Mouse (Mus musculus): ENCODE results near the gene Pik3r6. TPM values are rescaled to one million over a fixed set of nuclear protein-coding genes. Genes with fewer than 3 reads are reported as not detected.

Gene Pik3r6
- polyA plus RNA-seq, 1 experiment from 2014 or later = 4.3 TPM

- ATAC-seq (replicated peaks; ENCODE audit: insufficient number of reproducible peaks, insufficient read depth, low FRiP score, low read depth) = no peak
- Histone ChIP-seq H3K36me3 (no peaks in the 10 kb centered on the region), H3K4me3 (peak within 1 kb of the TSS; percentile 34), H3K4me1 (replicated peaks) (peaks cover 11% of the 10 kb centered on the region), H3K9ac (no peak within 1 kb of the TSS), H3K4me2 (peak within 1 kb of the TSS; percentile 56), H3K9me3 (replicated peaks) (no peaks in the 10 kb centered on the region), H3K27me3 (peaks cover 15% of the 10 kb centered on the region), H3K27ac (no peak within 1 kb of the TSS)
- WGBS = 10% methylated on average over 37 of the region's 37 CpGs
Observed at GRCm38 (mm10) chr11:68555918-68556584, 53.2 kb downstream of the Pik3r6 start, which contains the start of gene Mfsd6l. Gene Mfsd6l, plus strand, starts transcription at chr11:68556186.

GRCm38 (mm10) chr11:68559546-68559945, 56.7 kb downstream of the Pik3r6 start:
- H3K4me1 ChIP-seq (replicated peaks) = peaks cover 7% of the 10 kb centered on the region
- no peak overlapping the region for H3K4me2 ChIP-seq
- H3K9me3 ChIP-seq (replicated peaks) = no peaks in the 10 kb centered on the region
- H3K9ac ChIP-seq = no peak overlapping the region
- no peak overlapping the region for H3K27ac ChIP-seq
- no peak for ATAC-seq (replicated peaks; ENCODE audit: insufficient number of reproducible peaks, insufficient read depth, low FRiP score, low read depth)
- no peak overlapping the region for H3K4me3 ChIP-seq
- no peaks in the 10 kb centered on the region for H3K36me3 ChIP-seq
- peaks cover 20% of the 10 kb centered on the region for H3K27me3 ChIP-seq
- WGBS = 63% methylated on average over 1 of the region's 1 CpGs

GRCm38 (mm10) chr11:68561957-68562950, 59.4 kb downstream of the Pik3r6 start:
- WGBS = 68% methylated on average over 11 of the region's 11 CpGs
- peaks cover 5% of the 10 kb centered on the region for H3K27me3 ChIP-seq
- no peak for ATAC-seq (replicated peaks; ENCODE audit: insufficient number of reproducible peaks, insufficient read depth, low FRiP score, low read depth)
- H3K4me3 ChIP-seq = no peak overlapping the region
- H3K9ac ChIP-seq = no peak overlapping the region
- H3K9me3 ChIP-seq (replicated peaks) = no peaks in the 10 kb centered on the region
- no peak overlapping the region for H3K4me2 ChIP-seq
- peaks cover 5% of the 10 kb centered on the region for H3K4me1 ChIP-seq (replicated peaks)
- no peak overlapping the region for H3K27ac ChIP-seq
- no peaks in the 10 kb centered on the region for H3K36me3 ChIP-seq

GRCm38 (mm10) chr11:68564356-68565031, 61.7 kb downstream of the Pik3r6 start:
- Histone ChIP-seq H3K9ac (no peak overlapping the region), H3K9me3 (replicated peaks) (no peaks in the 10 kb centered on the region), H3K4me3 (no peak overlapping the region), H3K4me2 (no peak overlapping the region), H3K4me1 (replicated peaks) (peaks cover 5% of the 10 kb centered on the region), H3K27me3 (peaks cover 5% of the 10 kb centered on the region), H3K36me3 (no peaks in the 10 kb centered on the region), H3K27ac (no peak overlapping the region)
- no peak for ATAC-seq (replicated peaks; ENCODE audit: insufficient number of reproducible peaks, insufficient read depth, low FRiP score, low read depth)
- WGBS = 70% methylated on average over 13 of the region's 13 CpGs

GRCm38 (mm10) chr11:68565032-68565429, 62.2 kb downstream of the Pik3r6 start:
- Histone ChIP-seq H3K27ac (no peak overlapping the region), H3K9me3 (replicated peaks) (no peaks in the 10 kb centered on the region), H3K27me3 (peaks cover 5% of the 10 kb centered on the region), H3K4me1 (replicated peaks) (peaks cover 5% of the 10 kb centered on the region), H3K4me2 (no peak overlapping the region), H3K4me3 (no peak overlapping the region), H3K9ac (no peak overlapping the region), H3K36me3 (no peaks in the 10 kb centered on the region)
- 79% methylated on average over 3 of the region's 3 CpGs for WGBS
- ATAC-seq (replicated peaks; ENCODE audit: insufficient number of reproducible peaks, insufficient read depth, low FRiP score, low read depth) = no peak

GRCm38 (mm10) chr11:68566447-68567059, 63.7 kb downstream of the Pik3r6 start:
- H3K27ac ChIP-seq = no peak overlapping the region
- peaks cover 5% of the 10 kb centered on the region for H3K27me3 ChIP-seq
- H3K36me3 ChIP-seq = no peaks in the 10 kb centered on the region
- no peaks in the 10 kb centered on the region for H3K9me3 ChIP-seq (replicated peaks)
- H3K4me2 ChIP-seq = peak overlapping the region; percentile 66
- H3K4me1 ChIP-seq (replicated peaks) = peaks cover 5% of the 10 kb centered on the region
- WGBS = 21% methylated on average over 17 of the region's 17 CpGs
- no peak for ATAC-seq (replicated peaks; ENCODE audit: insufficient number of reproducible peaks, insufficient read depth, low FRiP score, low read depth)
- peak overlapping the region; percentile 38 for H3K4me3 ChIP-seq
- H3K9ac ChIP-seq = 0 out of 2 replicates have a peak overlapping the region, but pooled peaks have one; percentile 26

GRCm38 (mm10) chr11:68570861-68571260, 68.0 kb downstream of the Pik3r6 start:
- peaks cover 5% of the 10 kb centered on the region for H3K4me1 ChIP-seq (replicated peaks)
- no peak overlapping the region for H3K4me3 ChIP-seq
- H3K27ac ChIP-seq = no peak overlapping the region
- no peaks in the 10 kb centered on the region for H3K36me3 ChIP-seq
- no peaks in the 10 kb centered on the region for H3K9me3 ChIP-seq (replicated peaks)
- no peak for ATAC-seq (replicated peaks; ENCODE audit: insufficient number of reproducible peaks, insufficient read depth, low FRiP score, low read depth)
- no peaks in the 10 kb centered on the region for H3K27me3 ChIP-seq
- no peak overlapping the region for H3K4me2 ChIP-seq
- no peak overlapping the region for H3K9ac ChIP-seq
- 81% methylated on average over 5 of the region's 5 CpGs for WGBS

GRCm38 (mm10) chr11:68577076-68577475, 74.3 kb downstream of the Pik3r6 start:
- Histone ChIP-seq H3K27me3 (no peaks in the 10 kb centered on the region), H3K4me3 (no peak overlapping the region), H3K4me1 (replicated peaks) (peaks cover 4% of the 10 kb centered on the region; the same call in 1 of the 2 replicates), H3K27ac (no peak overlapping the region), H3K36me3 (no peaks in the 10 kb centered on the region), H3K9me3 (replicated peaks) (no peaks in the 10 kb centered on the region), H3K9ac (no peak overlapping the region), H3K4me2 (no peak overlapping the region)
- no peak for ATAC-seq (replicated peaks; ENCODE audit: insufficient number of reproducible peaks, insufficient read depth, low FRiP score, low read depth)
- 72% methylated on average over 1 of the region's 1 CpGs for WGBS

- Histone ChIP-seq H3K4me3 (no peak overlapping the region), H3K4me2 (no peak overlapping the region), H3K9ac (no peak overlapping the region), H3K9me3 (replicated peaks) (no peaks in the 10 kb centered on the region), H3K27me3 (no peaks in the 10 kb centered on the region), H3K4me1 (replicated peaks) (peaks cover 4% of the 10 kb centered on the region; the same call in 1 of the 2 replicates), H3K36me3 (no peaks in the 10 kb centered on the region), H3K27ac (no peak overlapping the region)
- no peak; the same call in 1 of the 2 replicates for ATAC-seq (replicated peaks; ENCODE audit: insufficient number of reproducible peaks, insufficient read depth, low FRiP score, low read depth)
- 35% methylated on average over 9 of the region's 9 CpGs for WGBS
Observed at GRCm38 (mm10) chr11:68579462-68579881, 76.7 kb downstream of the Pik3r6 start.

GRCm38 (mm10) chr11:68580566-68580965, 77.7 kb downstream of the Pik3r6 start:
- H3K27me3 ChIP-seq = no peaks in the 10 kb centered on the region
- ATAC-seq (replicated peaks; ENCODE audit: insufficient number of reproducible peaks, insufficient read depth, low FRiP score, low read depth) = no peak
- no peaks in the 10 kb centered on the region for H3K9me3 ChIP-seq (replicated peaks)
- no peak overlapping the region for H3K4me2 ChIP-seq
- H3K27ac ChIP-seq = no peak overlapping the region
- WGBS = 60% methylated on average over 6 of the region's 6 CpGs
- no peaks in the 10 kb centered on the region for H3K36me3 ChIP-seq
- H3K4me3 ChIP-seq = no peak overlapping the region
- H3K9ac ChIP-seq = no peak overlapping the region
- peaks cover 4% of the 10 kb centered on the region; the same call in 1 of the 2 replicates for H3K4me1 ChIP-seq (replicated peaks)

All from heart, embryonic 15.5 days (tissue).